Mouse (Mus musculus) liver, embryonic 16.5 days (tissue): ENCODE results near the gene Fam155a. TPM values are rescaled to one million over a fixed set of nuclear protein-coding genes. Genes with fewer than 3 reads are reported as not detected.

Experiments
- ATAC-seq: fragments of 200-750 bp; cut with Nextera tagmentation; 2 replicates; pipeline ENCODE4 v1.8.0; 2017; ENCODE audit warnings: low read depth, mild to moderate bottlenecking, moderate number of reproducible peaks, moderate library complexity
- H3K27ac ChIP-seq: fragments of 300-500 bp; sonication (generic); 2 replicates; pipeline ENCODE4 v1.5.1; 2014; ENCODE audit warnings: mild to moderate bottlenecking, low read length
- H3K27me3 ChIP-seq: fragments of 300-500 bp; sonication (generic); 2 replicates; pipeline ENCODE4 v1.6.1; 2014; ENCODE audit warnings: low read depth, low read length, mixed read lengths; ENCODE audit not compliant: control insufficient read depth, insufficient read depth
- H3K36me3 ChIP-seq: fragments of 300-500 bp; sonication (generic); 2 replicates; pipeline ENCODE4 v1.6.1; 2014; ENCODE audit warnings: mild to moderate bottlenecking; ENCODE audit not compliant: control insufficient read depth, insufficient read depth
- H3K4me1 ChIP-seq: fragments of 300-500 bp; sonication (generic); 2 replicates; pipeline ENCODE4 v1.6.1; 2014; ENCODE audit warnings: low read depth, low read length, mixed read lengths; ENCODE audit not compliant: control insufficient read depth
- H3K4me2 ChIP-seq: fragments of 300-500 bp; sonication (generic); 2 replicates; pipeline ENCODE4 v1.6.1; 2014; ENCODE audit warnings: low read depth, low read length, mixed read lengths
- H3K4me3 ChIP-seq: fragments of 300-500 bp; sonication (generic); 2 replicates; pipeline ENCODE4 v1.5.1; 2014; ENCODE audit warnings: low read depth, mild to moderate bottlenecking, low read length
- H3K9ac ChIP-seq: fragments of 300-500 bp; sonication (generic); 2 replicates; pipeline ENCODE4 v1.6.1; 2014; ENCODE audit warnings: low read depth, low read length
- H3K9me3 ChIP-seq: fragments of 300-500 bp; sonication (generic); replicated peaks from 2 replicates; pipeline ENCODE4 v1.6.1; 2016; ENCODE audit warnings: low read length; ENCODE audit not compliant: control insufficient read depth
- WGBS: fragments of 180-500 bp; shearing (Covaris S2); extraction: QIAGEN DNeasy Blood & Tissue Kit; methylation state at CpG from one replicate; pipeline ENCODE4 v1.1.7; 2014; ENCODE audit not compliant: insufficient replicate concordance; 5-methylcytosine and 5-hydroxymethylcytosine counted together
- polyA plus RNA-seq: library from polyadenylated mRNA; unstranded; fragments of >200 nt; fragmentation: Nextera tagmentation; extraction: Ambion mirVana; gene quantifications from 2 replicates; pipeline ENCODE4 v1.2.1, GENCODE M21; 2015

Gene Fam155a
- polyA plus RNA-seq, 1 experiment from 2014 or later, result 0.05 TPM

DNA sequence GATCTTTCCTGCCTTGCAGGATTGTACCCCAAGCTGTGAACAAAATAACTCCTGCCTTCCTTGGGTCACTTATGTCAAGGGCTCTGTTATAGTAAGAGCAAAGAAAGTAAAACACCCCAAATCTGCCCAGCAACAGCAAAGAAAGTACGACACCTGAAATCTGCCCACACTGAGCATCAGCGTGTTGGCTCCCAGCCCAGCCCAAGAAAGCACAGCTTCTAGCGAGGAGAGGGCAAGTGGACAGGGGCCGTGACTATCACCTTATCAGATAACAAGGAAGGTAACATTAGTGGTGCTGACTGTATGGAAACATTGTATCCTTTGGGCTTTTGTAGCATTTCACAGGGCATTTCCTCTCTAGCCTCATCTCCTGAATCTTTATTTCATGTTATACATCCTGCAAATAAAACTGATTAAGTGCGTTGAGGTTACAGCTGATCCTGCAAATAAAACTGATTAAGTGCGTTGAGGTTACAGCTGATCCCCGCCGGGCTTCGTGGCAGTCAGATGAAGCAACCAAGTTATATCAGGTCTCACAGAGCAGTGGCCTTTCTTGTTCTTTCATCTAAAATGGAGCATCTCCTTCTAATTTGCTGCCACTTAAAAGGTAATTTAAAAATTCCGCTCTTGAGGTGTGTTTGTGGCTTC, 435.6 kb downstream of the Fam155a start:
- H3K4me2 ChIP-seq, result no peak overlapping the region
- H3K9me3 ChIP-seq, result no peaks in the 10 kb centered on the region
- no peak for ATAC-seq
- no peaks in the 10 kb centered on the region for H3K4me1 ChIP-seq
- H3K27me3 ChIP-seq, result no peaks in the 10 kb centered on the region
- 66% methylated on average over 10 of the region's 10 CpGs for WGBS
- no peak overlapping the region for H3K9ac ChIP-seq
- H3K27ac ChIP-seq, result no peak overlapping the region
- no peak overlapping the region for H3K4me3 ChIP-seq
- H3K36me3 ChIP-seq, result no peaks in the 10 kb centered on the region

GRCm38 (mm10) chr8:9332766-9333165, 438.2 kb downstream of the Fam155a start:
- no peaks in the 10 kb centered on the region for H3K36me3 ChIP-seq
- no peak overlapping the region for H3K4me3 ChIP-seq
- no peak overlapping the region for H3K27ac ChIP-seq
- no peaks in the 10 kb centered on the region for H3K4me1 ChIP-seq
- no peaks in the 10 kb centered on the region for H3K27me3 ChIP-seq
- no peak overlapping the region for H3K9ac ChIP-seq
- no peak for ATAC-seq
- WGBS, result 66% methylated on average over 2 of the region's 2 CpGs
- no peak overlapping the region for H3K4me2 ChIP-seq
- H3K9me3 ChIP-seq, result no peaks in the 10 kb centered on the region

- Histone ChIP-seq H3K4me2 (no peak overlapping the region), H3K4me1 (no peaks in the 10 kb centered on the region), H3K4me3 (no peak overlapping the region), H3K36me3 (no peaks in the 10 kb centered on the region), H3K9ac (no peak overlapping the region), H3K27me3 (no peaks in the 10 kb centered on the region), H3K9me3 (no peaks in the 10 kb centered on the region), H3K27ac (no peak overlapping the region)
- ATAC-seq, result no peak
- 27% methylated on average over 8 of the region's 8 CpGs for WGBS
Measured at GRCm38 (mm10) chr8:9309456-9309855, 461.5 kb downstream of the Fam155a start.

DNA sequence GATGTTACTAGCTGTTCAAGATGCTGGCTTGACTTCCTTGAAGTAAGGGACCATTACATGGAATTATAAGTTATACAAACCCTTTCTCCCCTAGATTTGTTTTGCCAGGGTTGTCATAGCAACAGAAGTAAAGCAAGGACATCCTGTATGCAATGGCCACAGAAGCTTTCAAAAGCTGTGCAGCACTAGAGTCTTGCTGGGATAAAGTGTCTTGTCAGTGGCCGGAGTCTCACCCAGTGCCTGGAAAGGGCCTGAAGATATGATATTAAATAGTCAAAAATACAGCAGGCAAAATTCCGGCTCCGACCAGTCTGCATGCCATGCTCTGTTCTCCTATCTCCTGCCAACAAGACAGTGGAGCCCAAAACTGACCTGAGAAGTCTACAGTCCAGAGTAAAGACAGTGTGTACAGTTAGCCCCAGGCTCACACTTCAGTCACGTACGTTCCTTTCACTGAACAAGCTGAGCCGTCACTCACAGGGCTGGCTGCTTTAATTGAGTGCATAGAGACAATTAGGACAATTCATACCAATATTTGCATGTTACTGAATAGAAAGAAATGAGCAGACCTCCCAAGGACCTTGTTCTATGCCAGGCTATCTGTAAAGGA, 467.3 kb downstream of the Fam155a start:
- H3K36me3 ChIP-seq, result no peaks in the 10 kb centered on the region
- 73% methylated on average over 6 of the region's 6 CpGs for WGBS
- H3K9ac ChIP-seq, result no peak overlapping the region
- no peak overlapping the region for H3K4me3 ChIP-seq
- H3K27ac ChIP-seq, result no peak overlapping the region
- no peak overlapping the region for H3K4me2 ChIP-seq
- H3K27me3 ChIP-seq, result no peaks in the 10 kb centered on the region
- no peaks in the 10 kb centered on the region for H3K9me3 ChIP-seq
- no peak for ATAC-seq
- H3K4me1 ChIP-seq, result no peaks in the 10 kb centered on the region

GRCm38 (mm10) chr8:9295046-9295445, 475.9 kb downstream of the Fam155a start:
- no peaks in the 10 kb centered on the region for H3K4me1 ChIP-seq

GRCm38 (mm10) chr8:9292532-9292931, 478.4 kb downstream of the Fam155a start:
- ATAC-seq, result no peak
- no peak overlapping the region for H3K4me2 ChIP-seq

More at GRCm38 (mm10) chr8:9295046-9295445, 475.9 kb downstream of the Fam155a start:
- no peak overlapping the region for H3K9ac ChIP-seq
- no peaks in the 10 kb centered on the region for H3K36me3 ChIP-seq
- 72% methylated on average over 2 of the region's 2 CpGs for WGBS
- no peak overlapping the region for H3K27ac ChIP-seq
- H3K4me3 ChIP-seq, result no peak overlapping the region
- no peak overlapping the region for H3K4me2 ChIP-seq
- ATAC-seq, result no peak
- no peaks in the 10 kb centered on the region for H3K27me3 ChIP-seq
- H3K9me3 ChIP-seq, result no peaks in the 10 kb centered on the region

GRCm38 (mm10) chr8:9288015-9288729, 482.8 kb downstream of the Fam155a start:
- Histone ChIP-seq H3K27ac (no peak overlapping the region), H3K27me3 (no peaks in the 10 kb centered on the region), H3K9me3 (no peaks in the 10 kb centered on the region), H3K4me2 (no peak overlapping the region), H3K4me3 (no peak overlapping the region), H3K9ac (no peak overlapping the region), H3K36me3 (no peaks in the 10 kb centered on the region), H3K4me1 (no peaks in the 10 kb centered on the region)
- ATAC-seq, result no peak
- WGBS, result 37% methylated on average over 8 of the region's 8 CpGs

More at GRCm38 (mm10) chr8:9292532-9292931, 478.4 kb downstream of the Fam155a start:
- Histone ChIP-seq H3K9me3 (no peaks in the 10 kb centered on the region), H3K4me3 (no peak overlapping the region), H3K36me3 (no peaks in the 10 kb centered on the region), H3K4me1 (no peaks in the 10 kb centered on the region), H3K9ac (no peak overlapping the region), H3K27ac (no peak overlapping the region), H3K27me3 (no peaks in the 10 kb centered on the region)
- 30% methylated on average over 2 of the region's 2 CpGs for WGBS

DNA sequence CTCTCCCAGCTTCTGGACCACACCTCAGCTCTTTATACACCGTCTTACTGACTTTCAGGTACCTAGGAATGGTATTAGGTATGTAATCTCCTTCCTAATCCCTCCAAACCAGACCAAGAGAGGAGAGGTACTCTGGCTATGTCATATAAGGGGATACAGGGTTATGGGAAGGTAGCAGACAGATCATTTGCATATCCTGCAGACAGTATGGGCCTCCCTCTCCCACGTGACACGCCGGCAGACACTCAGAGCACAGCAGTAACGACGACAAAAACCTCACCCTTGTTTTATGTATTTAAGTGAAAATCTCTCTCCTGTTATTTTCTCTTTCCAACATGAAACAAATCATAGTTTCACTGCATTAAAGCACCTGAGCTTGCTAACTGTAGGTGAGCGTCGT, 496.8 kb downstream of the Fam155a start:
- no peaks in the 10 kb centered on the region for H3K4me1 ChIP-seq
- no peak for ATAC-seq
- no peak overlapping the region for H3K4me2 ChIP-seq
- no peak overlapping the region for H3K4me3 ChIP-seq
- 66% methylated on average over 8 of the region's 8 CpGs for WGBS
- H3K27me3 ChIP-seq, result no peaks in the 10 kb centered on the region
- H3K9me3 ChIP-seq, result no peaks in the 10 kb centered on the region
- H3K9ac ChIP-seq, result no peak overlapping the region
- H3K27ac ChIP-seq, result no peak overlapping the region
- no peaks in the 10 kb centered on the region for H3K36me3 ChIP-seq

DNA sequence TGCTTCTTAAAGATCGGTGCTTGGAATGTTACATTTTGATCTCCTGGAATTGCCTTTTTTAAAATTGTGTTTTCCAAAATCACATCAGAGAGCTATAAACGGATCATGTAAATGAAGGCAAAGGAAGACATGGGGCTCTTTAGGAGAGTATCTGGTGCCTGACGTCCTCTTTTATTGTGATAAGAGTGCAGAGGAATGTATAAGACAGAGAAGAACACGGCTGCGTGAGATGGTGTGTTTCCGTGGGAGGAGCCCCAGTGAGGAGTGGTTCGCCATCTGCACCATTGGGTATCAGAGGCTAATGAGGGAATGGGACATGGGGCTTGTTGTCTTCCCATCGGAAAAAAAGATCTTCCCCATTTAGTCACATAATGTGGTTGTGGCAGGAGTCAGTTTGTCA, 506.6 kb downstream of the Fam155a start:
- no peaks in the 10 kb centered on the region for H3K4me1 ChIP-seq
- ATAC-seq, result no peak
- H3K4me3 ChIP-seq, result no peak overlapping the region
- no peak overlapping the region for H3K4me2 ChIP-seq
- 65% methylated on average over 8 of the region's 8 CpGs for WGBS
- no peaks in the 10 kb centered on the region for H3K36me3 ChIP-seq
- no peaks in the 10 kb centered on the region for H3K27me3 ChIP-seq
- H3K9ac ChIP-seq, result no peak overlapping the region
- H3K9me3 ChIP-seq, result no peaks in the 10 kb centered on the region
- no peak overlapping the region for H3K27ac ChIP-seq
